20 mouse cellular contexts compared by ENCODE assay signal in the genomic region with DNA sequence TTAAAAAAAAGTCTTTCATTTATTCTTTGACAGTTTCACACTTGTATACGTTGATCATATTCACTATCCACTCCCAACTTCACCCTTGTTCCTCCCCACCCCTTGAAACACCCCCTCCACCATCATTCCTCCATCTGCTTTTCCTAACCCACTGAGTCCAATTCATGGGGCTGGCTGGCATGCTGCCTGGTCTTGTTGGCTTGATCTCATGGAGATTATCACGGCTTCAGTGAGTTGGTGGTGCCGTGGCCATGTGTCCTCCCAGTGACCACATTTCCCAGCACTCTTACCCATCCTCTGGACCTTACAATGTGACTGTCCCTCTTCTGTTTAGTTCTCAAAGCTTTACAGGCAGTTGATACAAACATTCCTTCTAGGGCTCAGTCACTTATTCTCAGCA.
A peak's percentile ranks its signal among the peaks of the same experiment; 100 is the strongest.
DNase-seq lines count a peak whose midpoint lies in the region; ATAC-seq lines count a peak whose summit lies in the region.
"Had no signal": no experiment of that assay in that cellular context is flagged by ENCODE, and none has a peak within 500 bp of the region (broad histone marks: within the 10 kb centered on the region; RNA-seq: fewer than 3 reads in every experiment).

No protein-coding gene starts in this region.

- peaks cover 9% of the 10 kb centered on the region; the same call in 1 of the 2 replicates for H3K4me1 ChIP-seq in forebrain, embryonic 15.5 days
- no peaks in the 10 kb centered on the region for H3K4me1 ChIP-seq in forebrain, embryonic 10.5 days
- peaks cover 30% of the 10 kb centered on the region for H3K4me1 ChIP-seq in neural tube, embryonic 13.5 days (replicated peaks)
- no peaks in the 10 kb centered on the region for H3K4me1 ChIP-seq in liver, embryonic 11.5 days (replicated peaks; ENCODE audit: control insufficient read depth, insufficient read depth, low read length)
- H3K4me1 ChIP-seq: hindbrain, embryonic 12.5 days had no signal

- no peaks in the 10 kb centered on the region for H3K27me3 ChIP-seq in forebrain, embryonic 15.5 days
- no peaks in the 10 kb centered on the region for H3K27me3 ChIP-seq in forebrain, embryonic 10.5 days (ENCODE audit: poor library complexity, severe bottlenecking)
- no peaks in the 10 kb centered on the region for H3K27me3 ChIP-seq in neural tube, embryonic 13.5 days
- no peaks in the 10 kb centered on the region for H3K27me3 ChIP-seq in liver, embryonic 11.5 days (replicated peaks; ENCODE audit: control insufficient read depth, insufficient read depth, low read length)
- H3K27me3 ChIP-seq: hindbrain, embryonic 12.5 days had no signal

- no peak overlapping the region for H3K4me2 ChIP-seq in forebrain, embryonic 15.5 days (replicated peaks)
- H3K4me2 ChIP-seq in neural tube, embryonic 13.5 days, result no peak overlapping the region
- H3K4me2 ChIP-seq in liver, embryonic 11.5 days, result no peak overlapping the region
- H3K4me2 ChIP-seq: heart, embryonic 11.5 days; hindbrain, embryonic 12.5 days; liver, embryonic 13.5 days; lung, embryonic 14.5 days had no signal

- H3K36me3 ChIP-seq in forebrain, embryonic 15.5 days, result no peaks in the 10 kb centered on the region
- H3K36me3 ChIP-seq in forebrain, embryonic 10.5 days (replicated peaks), result no peaks in the 10 kb centered on the region
- no peaks in the 10 kb centered on the region for H3K36me3 ChIP-seq in neural tube, embryonic 13.5 days
- no peaks in the 10 kb centered on the region for H3K36me3 ChIP-seq in liver, embryonic 11.5 days (ENCODE audit: control insufficient read depth, insufficient read depth, low read length)
- H3K36me3 ChIP-seq: hindbrain, embryonic 12.5 days; liver, embryonic 13.5 days had no signal

- H3K4me3 ChIP-seq in forebrain, embryonic 15.5 days, result no peak overlapping the region
- H3K4me3 ChIP-seq in forebrain, embryonic 10.5 days, result no peak overlapping the region
- no peak overlapping the region for H3K4me3 ChIP-seq in neural tube, embryonic 13.5 days
- H3K4me3 ChIP-seq in liver, embryonic 11.5 days (ENCODE audit: low read depth, low read length), result no peak overlapping the region
- H3K4me3 ChIP-seq: gastrocnemius, adult 2 months; hindbrain, embryonic 12.5 days; liver, embryonic 13.5 days had no signal

- DNase-seq in forebrain, embryonic 10.5 days (ENCODE audit: extremely low spot score, low spot score), result no peak
- no peak for DNase-seq in neural tube, embryonic 10.5 days (ENCODE audit: extremely low spot score, low spot score)
- peak; percentile 81 for DNase-seq in cerebellum, adult 9-11 months
- no peak for DNase-seq in liver, embryonic 11.5 days (ENCODE audit: low spot score)
- DNase-seq in kidney, adult 8-10 months, result no peak
- DNase-seq: adrenal gland, postnatal 14 days; gastrocnemius, adult 2 months; heart, postnatal 10 days; kidney, adult 9 months; kidney, postnatal 25 days; liver, embryonic 13.5 days; lung, embryonic 14.5 days; lung, postnatal 36 days; right cerebral cortex, postnatal 14 days had no signal

- H3K27ac ChIP-seq in forebrain, embryonic 15.5 days (replicated peaks), result peak overlapping the region; percentile 85; the same call in 1 of the 2 replicates
- no peak overlapping the region for H3K27ac ChIP-seq in forebrain, embryonic 10.5 days
- peak overlapping the region; percentile 74 for H3K27ac ChIP-seq in neural tube, embryonic 13.5 days (replicated peaks)
- H3K27ac ChIP-seq in liver, embryonic 11.5 days (ENCODE audit: low read depth, low read length), result no peak overlapping the region
- H3K27ac ChIP-seq: gastrocnemius, adult 2 months; hindbrain, embryonic 12.5 days; liver, embryonic 13.5 days had no signal

- no peak for ATAC-seq in forebrain, embryonic 15.5 days (replicated peaks)
- ATAC-seq in neural tube, embryonic 13.5 days (ENCODE audit: low read depth), result no peak
- no peak for ATAC-seq in liver, embryonic 11.5 days (replicated peaks; ENCODE audit: low FRiP score)
- ATAC-seq: CD4-positive, CD25-positive, alpha-beta regulatory T cell, adult 4 months; Patski had no signal

- 44% methylated on average over 3 of the region's 3 CpGs for WGBS in forebrain, embryonic 15.5 days
- WGBS in forebrain, embryonic 10.5 days, result 87% methylated on average over 3 of the region's 3 CpGs
- WGBS in neural tube, embryonic 13.5 days, result 58% methylated on average over 3 of the region's 3 CpGs
- 68% methylated on average over 3 of the region's 3 CpGs for WGBS in liver, embryonic 11.5 days

- no peak overlapping the region for H3K9ac ChIP-seq in forebrain, embryonic 15.5 days (replicated peaks)
- no peak overlapping the region for H3K9ac ChIP-seq in neural tube, embryonic 13.5 days
- H3K9ac ChIP-seq in liver, embryonic 11.5 days (ENCODE audit: low read depth, low read length), result no peak overlapping the region
- H3K9ac ChIP-seq: hindbrain, embryonic 12.5 days; liver, embryonic 13.5 days; lung, embryonic 14.5 days had no signal

- H3K9me3 ChIP-seq in forebrain, embryonic 15.5 days, result no peaks in the 10 kb centered on the region
- no peaks in the 10 kb centered on the region; the same call in 1 of the 2 replicates for H3K9me3 ChIP-seq in forebrain, embryonic 10.5 days
- H3K9me3 ChIP-seq in neural tube, embryonic 13.5 days, result 0 out of 2 replicates have a peak, but pooled peaks cover 8% of the 10 kb centered on the region
- H3K9me3 ChIP-seq in liver, embryonic 11.5 days (ENCODE audit: control insufficient read depth, low read length), result no peaks in the 10 kb centered on the region
- H3K9me3 ChIP-seq: hindbrain, embryonic 12.5 days; liver, embryonic 13.5 days had no signal

Comparison
In these comparisons a context has a peak if more than half of its experiments do, and no peak if none do; other contexts are left out.
1. H3K27ac ChIP-seq: peak in forebrain, embryonic 15.5 days (single experiment) and neural tube, embryonic 13.5 days (single experiment); none in forebrain, embryonic 10.5 days (single experiment) and liver, embryonic 11.5 days (single experiment).